Mouse (Mus musculus) adrenal gland, postnatal 10 days (tissue): ENCODE measurements around the gene Ttc27. TPM values are rescaled to one million over a fixed set of nuclear protein-coding genes. Genes with fewer than 3 reads are reported as not detected.

Experiments
- DNase-seq: peaks from one replicate; pipeline ENCODE4 v3.0.0; 2021; ENCODE audit warnings: mixed read lengths
- total RNA-seq, 2 experiments: library from RNA; stranded (reverse); gene quantifications; 2 replicates each; pipeline ENCODE4 v1.2.3; 2021

Gene Ttc27
- total RNA-seq, 2 experiments from 2014 or later, result 21.6 to 26.2 TPM

GRCm38 (mm10) chr17:74841721-74842120, 124.2 kb downstream of the Ttc27 start:
- no peak for DNase-seq

- no peak for DNase-seq
These were observed 125.1 kb downstream of the Ttc27 start for GRCm38 (mm10) chr17:74842603-74843002.

- no peak for DNase-seq
These were observed 126.0 kb downstream of the Ttc27 start for GRCm38 (mm10) chr17:74843486-74843885.

GRCm38 (mm10) chr17:74846031-74846891, 128.7 kb downstream of the Ttc27 start:
- peak; percentile 44 for DNase-seq

- DNase-seq, result no peak
These were observed 132.7 kb downstream of the Ttc27 start for GRCm38 (mm10) chr17:74850216-74850615.

GRCm38 (mm10) chr17:74859298-74859697, 141.8 kb downstream of the Ttc27 start:
- no peak for DNase-seq

GRCm38 (mm10) chr17:74860180-74860993, 142.9 kb downstream of the Ttc27 start:
- DNase-seq, result no peak

- no peak for DNase-seq
These were observed 146.3 kb downstream of the Ttc27 start for GRCm38 (mm10) chr17:74863845-74864244.

- no peak for DNase-seq
These were observed 147.4 kb downstream of the Ttc27 start for GRCm38 (mm10) chr17:74864790-74865548.

- DNase-seq, result no peak
These were observed 148.4 kb downstream of the Ttc27 start for GRCm38 (mm10) chr17:74865694-74866564.

GRCm38 (mm10) chr17:74866565-74867507, 149.3 kb downstream of the Ttc27 start:
- peak; percentile 90 for DNase-seq

- no peak for DNase-seq
These were observed 150.8 kb downstream of the Ttc27 start for GRCm38 (mm10) chr17:74868185-74868907.

- peak; percentile 18 for DNase-seq
These were observed 152.0 kb downstream of the Ttc27 start for GRCm38 (mm10) chr17:74869556-74869955.

- DNase-seq, result peak; percentile 55
These were observed 152.9 kb downstream of the Ttc27 start for GRCm38 (mm10) chr17:74870177-74871160.

GRCm38 (mm10) chr17:74872567-74872966, 155.0 kb downstream of the Ttc27 start:
- DNase-seq, result no peak

GRCm38 (mm10) chr17:74873756-74874155, 156.2 kb downstream of the Ttc27 start:
- no peak for DNase-seq

GRCm38 (mm10) chr17:74875740-74876139, 158.2 kb downstream of the Ttc27 start:
- DNase-seq, result no peak

- no peak for DNase-seq
These were observed 159.4 kb downstream of the Ttc27 start for GRCm38 (mm10) chr17:74876954-74877353.
